Mouse (Mus musculus): ENCODE data around the gene Rnf167. TPM values are rescaled to one million over a fixed set of nuclear protein-coding genes. Genes with fewer than 3 reads are reported as not detected.
A peak's percentile ranks its signal among the peaks of the same experiment; 100 is the strongest.

Gene Rnf167
- polyA plus RNA-seq, 1 experiment from 2014 or later: 113 TPM

GRCm38 (mm10) chr11:70621972-70622814, 24.8 kb upstream of the Rnf167 start:
- DNase-seq (ENCODE audit: low spot score): no peak
- no peaks in the 10 kb centered on the region for H3K4me1 ChIP-seq (replicated peaks; ENCODE audit: insufficient read depth, low read length)
- H3K4me2 ChIP-seq (ENCODE audit: low read length): no peak overlapping the region
- no peak overlapping the region for H3K27ac ChIP-seq
- 42% methylated on average over 7 of the region's 7 CpGs for WGBS
- H3K9me3 ChIP-seq (replicated peaks; ENCODE audit: low read length): no peaks in the 10 kb centered on the region
- H3K27me3 ChIP-seq (ENCODE audit: insufficient read depth, low read length): no peaks in the 10 kb centered on the region
- no peak for ATAC-seq (replicated peaks; ENCODE audit: low FRiP score, low read depth)
- H3K36me3 ChIP-seq (ENCODE audit: insufficient read depth, low read length): no peaks in the 10 kb centered on the region
- H3K4me3 ChIP-seq (replicated peaks; ENCODE audit: low read depth, low read length): no peak overlapping the region
- no peak for TF ChIP-seq CTCF (IDR thresholded peaks at IDR 0.05; ENCODE audit: low read depth)
- H3K9ac ChIP-seq (ENCODE audit: low read depth, low read length): no peak overlapping the region

GRCm38 (mm10) chr11:70623053-70623742, 23.8 kb upstream of the Rnf167 start:
- Histone ChIP-seq H3K27ac (no peak overlapping the region), H3K4me3 (replicated peaks; ENCODE audit: low read depth, low read length) (no peak overlapping the region), H3K9me3 (replicated peaks; ENCODE audit: low read length) (no peaks in the 10 kb centered on the region), H3K36me3 (ENCODE audit: insufficient read depth, low read length) (no peaks in the 10 kb centered on the region), H3K4me1 (replicated peaks; ENCODE audit: insufficient read depth, low read length) (no peaks in the 10 kb centered on the region), H3K9ac (ENCODE audit: low read depth, low read length) (no peak overlapping the region), H3K27me3 (ENCODE audit: insufficient read depth, low read length) (no peaks in the 10 kb centered on the region), H3K4me2 (ENCODE audit: low read length) (no peak overlapping the region)
- DNase-seq (ENCODE audit: low spot score): peak; percentile 32
- no peak for ATAC-seq (replicated peaks; ENCODE audit: low FRiP score, low read depth)
- TF ChIP-seq CTCF (IDR thresholded peaks at IDR 0.05; ENCODE audit: low read depth): peak; percentile 57
- 74% methylated on average over 10 of the region's 10 CpGs for WGBS

- H3K4me1 ChIP-seq (replicated peaks; ENCODE audit: insufficient read depth, low read length): no peaks in the 10 kb centered on the region
- TF ChIP-seq CTCF (IDR thresholded peaks at IDR 0.05; ENCODE audit: low read depth): peak; percentile 84
- ATAC-seq (replicated peaks; ENCODE audit: low FRiP score, low read depth): no peak
- no peaks in the 10 kb centered on the region for H3K27me3 ChIP-seq (ENCODE audit: insufficient read depth, low read length)
- H3K9me3 ChIP-seq (replicated peaks; ENCODE audit: low read length): no peaks in the 10 kb centered on the region
- no peak overlapping the region for H3K4me3 ChIP-seq (replicated peaks; ENCODE audit: low read depth, low read length)
- peak; percentile 66 for DNase-seq (ENCODE audit: low spot score)
- WGBS: 42% methylated on average over 4 of the region's 4 CpGs
- no peak overlapping the region for H3K4me2 ChIP-seq (ENCODE audit: low read length)
- H3K27ac ChIP-seq: no peak overlapping the region
- no peak overlapping the region for H3K9ac ChIP-seq (ENCODE audit: low read depth, low read length)
- no peaks in the 10 kb centered on the region for H3K36me3 ChIP-seq (ENCODE audit: insufficient read depth, low read length)
Observed at GRCm38 (mm10) chr11:70625473-70625872, 21.6 kb upstream of the Rnf167 start.

- ATAC-seq (replicated peaks; ENCODE audit: low FRiP score, low read depth) (0 out of 2 replicates have a peak, but pooled peaks have one; percentile 42), DNase-seq (ENCODE audit: low spot score) (no peak)
- Histone ChIP-seq H3K9ac (ENCODE audit: low read depth, low read length) (no peak overlapping the region), H3K27me3 (ENCODE audit: insufficient read depth, low read length) (no peaks in the 10 kb centered on the region), H3K4me1 (replicated peaks; ENCODE audit: insufficient read depth, low read length) (no peaks in the 10 kb centered on the region), H3K9me3 (replicated peaks; ENCODE audit: low read length) (no peaks in the 10 kb centered on the region), H3K4me3 (replicated peaks; ENCODE audit: low read depth, low read length) (no peak overlapping the region), H3K27ac (peak overlapping the region; percentile 8; the same call in 1 of the 2 replicates), H3K36me3 (ENCODE audit: insufficient read depth, low read length) (no peaks in the 10 kb centered on the region), H3K4me2 (ENCODE audit: low read length) (no peak overlapping the region)
- WGBS: 36% methylated on average over 4 of the region's 4 CpGs
- no peak for TF ChIP-seq CTCF (IDR thresholded peaks at IDR 0.05; ENCODE audit: low read depth)
Observed at GRCm38 (mm10) chr11:70626877-70627276, 20.2 kb upstream of the Rnf167 start.

- Histone ChIP-seq H3K27me3 (ENCODE audit: insufficient read depth, low read length) (no peaks in the 10 kb centered on the region), H3K9me3 (replicated peaks; ENCODE audit: low read length) (no peaks in the 10 kb centered on the region), H3K4me2 (ENCODE audit: low read length) (no peak overlapping the region), H3K4me3 (replicated peaks; ENCODE audit: low read depth, low read length) (no peak overlapping the region), H3K36me3 (ENCODE audit: insufficient read depth, low read length) (no peaks in the 10 kb centered on the region), H3K9ac (ENCODE audit: low read depth, low read length) (no peak overlapping the region), H3K4me1 (replicated peaks; ENCODE audit: insufficient read depth, low read length) (no peaks in the 10 kb centered on the region), H3K27ac (no peak overlapping the region)
- WGBS: 49% methylated on average over 2 of the region's 2 CpGs
- DNase-seq (ENCODE audit: low spot score): no peak
- no peak for TF ChIP-seq CTCF (IDR thresholded peaks at IDR 0.05; ENCODE audit: low read depth)
- no peak for ATAC-seq (replicated peaks; ENCODE audit: low FRiP score, low read depth)
Observed at GRCm38 (mm10) chr11:70628431-70628830, 18.6 kb upstream of the Rnf167 start.

GRCm38 (mm10) chr11:70629557-70629956, 17.5 kb upstream of the Rnf167 start:
- Histone ChIP-seq H3K4me3 (replicated peaks; ENCODE audit: low read depth, low read length) (no peak overlapping the region), H3K4me2 (ENCODE audit: low read length) (no peak overlapping the region), H3K4me1 (replicated peaks; ENCODE audit: insufficient read depth, low read length) (no peaks in the 10 kb centered on the region), H3K27me3 (ENCODE audit: insufficient read depth, low read length) (no peaks in the 10 kb centered on the region), H3K9me3 (replicated peaks; ENCODE audit: low read length) (no peaks in the 10 kb centered on the region), H3K9ac (ENCODE audit: low read depth, low read length) (no peak overlapping the region), H3K36me3 (ENCODE audit: insufficient read depth, low read length) (no peaks in the 10 kb centered on the region), H3K27ac (no peak overlapping the region)
- TF ChIP-seq CTCF (IDR thresholded peaks at IDR 0.05; ENCODE audit: low read depth): peak; percentile 63
- ATAC-seq (replicated peaks; ENCODE audit: low FRiP score, low read depth): no peak
- DNase-seq (ENCODE audit: low spot score): peak; percentile 52
- 43% methylated on average over 5 of the region's 5 CpGs for WGBS

Data from kidney, postnatal 0 days (tissue).